Mouse (Mus musculus): ENCODE data around the gene Mtrf1. TPM values are rescaled to one million over a fixed set of nuclear protein-coding genes. Genes with fewer than 3 reads are reported as not detected.

Gene Mtrf1
- total RNA-seq (2014; rRNA removed), result 7.8 and 10.3 TPM in 2 replicates
- 2.2 and 2.3 TPM in 2 replicates for polyA plus RNA-seq (2012; rRNA removed)

DNA sequence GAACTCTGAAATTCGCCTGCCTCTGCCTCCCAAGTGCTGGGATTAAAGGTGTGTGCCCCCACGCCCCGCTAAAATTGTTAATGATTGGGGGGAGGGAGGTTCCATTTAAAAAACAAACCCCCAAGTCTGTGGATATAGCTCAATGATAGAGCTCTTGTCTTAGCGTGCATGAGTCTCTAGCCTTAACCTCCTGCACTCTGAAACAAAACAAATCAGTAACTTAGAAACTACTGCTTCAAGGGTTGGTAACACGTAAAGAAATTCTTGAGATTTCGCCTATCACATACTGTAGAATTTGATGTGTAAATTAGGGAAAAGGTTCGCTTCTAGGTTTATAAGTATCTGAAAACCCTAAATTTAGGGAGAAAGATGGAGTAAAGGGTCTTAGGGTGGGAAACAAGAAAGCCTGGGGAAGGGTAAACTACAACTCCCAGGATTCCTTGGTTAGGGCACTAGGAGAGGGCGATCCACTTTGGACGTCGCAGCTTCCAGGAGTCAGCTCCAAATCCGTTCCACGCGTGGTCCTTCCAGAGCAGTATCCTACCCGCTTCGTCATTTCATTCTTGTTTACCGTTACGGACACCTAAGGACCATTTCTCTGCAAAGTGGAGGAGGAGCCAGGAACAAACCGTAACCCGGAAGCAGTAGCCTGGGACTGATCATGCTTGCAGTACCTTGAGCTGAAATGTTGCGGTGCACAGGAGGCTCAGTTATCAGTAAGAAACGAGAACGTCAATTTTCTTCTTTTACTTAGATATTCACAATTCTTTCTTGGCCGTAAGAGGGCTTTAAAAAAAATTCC, at the start of gene Mtrf1:
TSS of gene Mtrf1 (plus strand) at position 452 of the 802 bp plus-strand sequence.
- H3K27ac ChIP-seq (replicated peaks; ENCODE audit: insufficient read depth, low read depth, low read length), result peak within 1 kb of the TSS; percentile 71
- H3K36me3 ChIP-seq (ENCODE audit: control insufficient read depth, insufficient read depth, low read length), result peaks cover 10% of the 10 kb centered on the region
- H3K27me3 ChIP-seq (ENCODE audit: control insufficient read depth, insufficient read depth, low read length), result no peaks in the 10 kb centered on the region
- TF ChIP-seq CTCF (IDR thresholded peaks at IDR 0.05; ENCODE audit: low read depth, low read length), result no peak
- no peak for TF ChIP-seq POLR2A (IDR thresholded peaks at IDR 0.05; ENCODE audit: extremely low read depth, insufficient read depth, low read length)
- no peaks in the 10 kb centered on the region for H3K4me1 ChIP-seq (ENCODE audit: control insufficient read depth, insufficient read depth, low read length)
- H3K4me3 ChIP-seq (ENCODE audit: insufficient read depth, low read depth, low read length), result peak within 1 kb of the TSS; percentile 53
- H3K9ac ChIP-seq (ENCODE audit: low read depth, low read length), result peak within 1 kb of the TSS; percentile 57
- peak; percentile 85 for DNase-seq (ENCODE audit: extremely low read depth, low read depth, low spot score)
- WGBS, result 17% methylated on average over 23 of the region's 23 CpGs
- no peaks in the 10 kb centered on the region for H3K79me2 ChIP-seq (ENCODE audit: control insufficient read depth, insufficient read depth, low read length)

DNA sequence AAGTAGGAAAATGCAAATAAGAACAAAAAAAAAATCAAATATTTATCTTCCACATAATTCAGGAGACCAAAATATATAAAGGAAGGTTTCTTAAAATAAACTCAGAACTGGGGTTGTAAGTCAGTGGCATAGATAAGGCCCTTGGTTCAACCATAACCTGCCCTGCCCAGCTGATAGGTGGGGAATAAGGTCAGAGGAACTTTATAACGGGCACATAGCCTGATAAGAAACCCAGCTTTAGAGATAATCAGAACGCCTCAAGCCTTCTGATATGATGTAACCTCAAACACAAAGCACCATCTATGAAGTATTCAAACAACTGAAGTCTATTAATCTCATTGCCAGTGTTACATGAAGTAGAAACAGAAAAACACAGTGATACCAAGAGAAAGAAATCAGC, 39.5 kb upstream of the Mtrf1 start:
- WGBS, result 80% methylated on average over 2 of the region's 2 CpGs
- no peaks in the 10 kb centered on the region for H3K79me2 ChIP-seq (ENCODE audit: control insufficient read depth, insufficient read depth, low read length)
- TF ChIP-seq POLR2A (IDR thresholded peaks at IDR 0.05; ENCODE audit: extremely low read depth, insufficient read depth, low read length) (no peak), CTCF (IDR thresholded peaks at IDR 0.05; ENCODE audit: low read depth, low read length) (no peak)
- no peaks in the 10 kb centered on the region for H3K4me1 ChIP-seq (ENCODE audit: control insufficient read depth, insufficient read depth, low read length)
- peaks cover 48% of the 10 kb centered on the region for H3K36me3 ChIP-seq (ENCODE audit: control insufficient read depth, insufficient read depth, low read length)
- H3K27me3 ChIP-seq (ENCODE audit: control insufficient read depth, insufficient read depth, low read length), result no peaks in the 10 kb centered on the region
- no peak overlapping the region for H3K4me3 ChIP-seq (ENCODE audit: insufficient read depth, low read depth, low read length)
- H3K9ac ChIP-seq (ENCODE audit: low read depth, low read length), result no peak overlapping the region
- no peak for DNase-seq (ENCODE audit: extremely low read depth, low read depth, low spot score)
- no peak overlapping the region for H3K27ac ChIP-seq (replicated peaks; ENCODE audit: insufficient read depth, low read depth, low read length)

DNA sequence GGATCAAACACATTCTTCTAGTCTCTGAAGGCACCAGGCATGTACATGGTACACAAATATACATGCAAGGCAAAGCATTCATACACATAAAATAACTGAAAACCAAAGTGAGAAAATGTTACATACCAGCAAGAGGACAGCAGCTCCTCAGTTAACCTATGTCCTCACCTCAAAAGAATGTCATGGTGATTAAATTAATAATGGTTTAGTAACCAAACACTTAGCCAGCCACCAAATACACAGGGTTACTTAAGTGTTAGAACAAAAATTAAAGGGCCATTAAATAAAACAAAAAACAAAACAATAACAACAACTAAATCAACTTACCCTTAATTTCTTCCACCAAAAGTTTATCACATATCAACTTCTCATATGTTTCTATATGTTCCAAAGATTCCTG, 20.5 kb upstream of the Mtrf1 start:
- H3K36me3 ChIP-seq (ENCODE audit: control insufficient read depth, insufficient read depth, low read length), result peaks cover 32% of the 10 kb centered on the region

DNA sequence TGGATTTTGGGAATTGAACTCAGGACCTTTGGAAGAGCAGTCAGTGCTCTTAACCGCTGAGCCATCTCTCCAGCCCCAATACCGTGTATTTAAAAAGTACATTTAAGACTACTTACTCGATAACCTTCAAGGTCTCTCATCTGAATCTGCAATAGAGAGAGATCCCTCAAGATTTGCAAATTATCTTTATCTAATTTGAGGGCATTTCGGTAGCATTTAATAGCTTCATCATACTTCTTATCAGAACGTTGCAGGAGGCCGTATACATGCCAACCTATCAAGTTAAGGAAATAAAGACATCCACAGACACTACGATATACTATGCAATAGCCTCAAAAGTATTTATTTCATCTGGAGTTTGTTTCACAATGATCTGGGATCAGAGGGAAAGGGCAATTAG, 14.5 kb upstream of the Mtrf1 start:
- Histone ChIP-seq H3K27ac (replicated peaks; ENCODE audit: insufficient read depth, low read depth, low read length) (no peak overlapping the region), H3K4me3 (ENCODE audit: insufficient read depth, low read depth, low read length) (no peak overlapping the region), H3K79me2 (ENCODE audit: control insufficient read depth, insufficient read depth, low read length) (peaks cover 20% of the 10 kb centered on the region; the same call in 1 of the 2 replicates), H3K9ac (ENCODE audit: low read depth, low read length) (no peak overlapping the region), H3K36me3 (ENCODE audit: control insufficient read depth, insufficient read depth, low read length) (peaks cover 37% of the 10 kb centered on the region), H3K4me1 (ENCODE audit: control insufficient read depth, insufficient read depth, low read length) (no peaks in the 10 kb centered on the region), H3K27me3 (ENCODE audit: control insufficient read depth, insufficient read depth, low read length) (no peaks in the 10 kb centered on the region)
- DNase-seq (ENCODE audit: extremely low read depth, low read depth, low spot score), result no peak
- 94% methylated on average over 7 of the region's 7 CpGs for WGBS
- TF ChIP-seq CTCF (IDR thresholded peaks at IDR 0.05; ENCODE audit: low read depth, low read length) (no peak), POLR2A (IDR thresholded peaks at IDR 0.05; ENCODE audit: extremely low read depth, insufficient read depth, low read length) (no peak)

More for the DNA sequence above, 20.5 kb upstream of the Mtrf1 start:
- Histone ChIP-seq H3K27ac (replicated peaks; ENCODE audit: insufficient read depth, low read depth, low read length) (no peak overlapping the region), H3K4me3 (ENCODE audit: insufficient read depth, low read depth, low read length) (no peak overlapping the region), H3K27me3 (ENCODE audit: control insufficient read depth, insufficient read depth, low read length) (no peaks in the 10 kb centered on the region), H3K9ac (ENCODE audit: low read depth, low read length) (no peak overlapping the region), H3K79me2 (ENCODE audit: control insufficient read depth, insufficient read depth, low read length) (peaks cover 11% of the 10 kb centered on the region; the same call in 1 of the 2 replicates), H3K4me1 (ENCODE audit: control insufficient read depth, insufficient read depth, low read length) (no peaks in the 10 kb centered on the region)
- DNase-seq (ENCODE audit: extremely low read depth, low read depth, low spot score), result no peak
- TF ChIP-seq POLR2A (IDR thresholded peaks at IDR 0.05; ENCODE audit: extremely low read depth, insufficient read depth, low read length) (no peak), CTCF (IDR thresholded peaks at IDR 0.05; ENCODE audit: low read depth, low read length) (no peak)

DNA sequence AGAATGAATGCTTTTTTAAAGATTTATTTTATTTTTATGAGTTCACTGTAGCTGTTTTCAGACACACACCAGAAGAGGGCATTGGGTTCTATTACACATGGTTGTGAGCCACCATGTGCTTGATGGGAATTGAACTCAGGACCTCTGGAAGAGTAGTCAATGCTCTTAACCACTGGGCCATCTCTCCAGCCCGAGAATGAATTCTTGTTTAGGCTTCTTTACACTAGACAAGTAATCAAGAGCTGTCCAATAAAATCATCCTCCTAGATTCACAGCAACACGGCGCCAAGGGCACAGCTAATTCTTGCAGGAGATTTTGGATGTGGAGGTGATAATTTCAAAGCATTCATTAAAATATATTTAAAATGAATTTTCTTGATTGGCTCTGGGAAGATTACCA, 9.3 kb upstream of the Mtrf1 start:
- peaks cover 7% of the 10 kb centered on the region; the same call in 1 of the 2 replicates for H3K79me2 ChIP-seq (ENCODE audit: control insufficient read depth, insufficient read depth, low read length)
- H3K4me3 ChIP-seq (ENCODE audit: insufficient read depth, low read depth, low read length), result no peak overlapping the region
- no peak overlapping the region for H3K27ac ChIP-seq (replicated peaks; ENCODE audit: insufficient read depth, low read depth, low read length)
- H3K4me1 ChIP-seq (ENCODE audit: control insufficient read depth, insufficient read depth, low read length), result peaks cover 6% of the 10 kb centered on the region; the same call in 1 of the 2 replicates
- no peaks in the 10 kb centered on the region for H3K27me3 ChIP-seq (ENCODE audit: control insufficient read depth, insufficient read depth, low read length)
- no peak for DNase-seq (ENCODE audit: extremely low read depth, low read depth, low spot score)
- H3K9ac ChIP-seq (ENCODE audit: low read depth, low read length), result no peak overlapping the region
- TF ChIP-seq POLR2A (IDR thresholded peaks at IDR 0.05; ENCODE audit: extremely low read depth, insufficient read depth, low read length) (no peak), CTCF (IDR thresholded peaks at IDR 0.05; ENCODE audit: low read depth, low read length) (no peak)
- peaks cover 17% of the 10 kb centered on the region for H3K36me3 ChIP-seq (ENCODE audit: control insufficient read depth, insufficient read depth, low read length)
- 96% methylated on average over 3 of the region's 3 CpGs for WGBS
